Comparison of ENCODE assay signal across 29 mouse cellular contexts in genomic region chr5:85750893-85751292, GRCm38 (mm10).
DNase-seq lines count a peak whose midpoint lies in the region; ATAC-seq lines count a peak whose summit lies in the region.
"Had no signal": no experiment of that assay in that cellular context is flagged by ENCODE, and none has a peak within 500 bp of the region (broad histone marks: within the 10 kb centered on the region; RNA-seq: fewer than 3 reads in every experiment).

No protein-coding gene starts in this region.

- no peaks in the 10 kb centered on the region for H3K36me3 ChIP-seq in forebrain, embryonic 14.5 days (ENCODE audit: control insufficient read depth, insufficient read depth, low read length)
- no peaks in the 10 kb centered on the region for H3K36me3 ChIP-seq in forebrain, embryonic 12.5 days (replicated peaks)
- no peaks in the 10 kb centered on the region for H3K36me3 ChIP-seq in midbrain, embryonic 11.5 days (ENCODE audit: control insufficient read depth, insufficient read depth, low read length)
- H3K36me3 ChIP-seq in midbrain, embryonic 15.5 days (replicated peaks), result no peaks in the 10 kb centered on the region
- no peaks in the 10 kb centered on the region for H3K36me3 ChIP-seq in forebrain, embryonic 16.5 days (ENCODE audit: control insufficient read depth, insufficient read depth)
- H3K36me3 ChIP-seq: embryonic facial prominence, embryonic 10.5 days; embryonic facial prominence, embryonic 13.5 days; G1E had no signal

- H3K9ac ChIP-seq in forebrain, embryonic 14.5 days (ENCODE audit: low read length), result no peak overlapping the region
- H3K9ac ChIP-seq in forebrain, embryonic 12.5 days, result no peak overlapping the region
- H3K9ac ChIP-seq in midbrain, embryonic 11.5 days (ENCODE audit: low read length), result no peak overlapping the region
- no peak overlapping the region for H3K9ac ChIP-seq in midbrain, embryonic 15.5 days
- H3K9ac ChIP-seq in forebrain, embryonic 16.5 days (replicated peaks; ENCODE audit: low read depth, low read length), result no peak overlapping the region
- H3K9ac ChIP-seq: embryonic facial prominence, embryonic 13.5 days; hindbrain, embryonic 14.5 days had no signal

- H3K4me2 ChIP-seq in forebrain, embryonic 14.5 days (ENCODE audit: low read length), result no peak overlapping the region
- no peak overlapping the region for H3K4me2 ChIP-seq in forebrain, embryonic 12.5 days
- no peak overlapping the region for H3K4me2 ChIP-seq in midbrain, embryonic 11.5 days
- H3K4me2 ChIP-seq in midbrain, embryonic 15.5 days, result no peak overlapping the region
- no peak overlapping the region for H3K4me2 ChIP-seq in forebrain, embryonic 16.5 days (ENCODE audit: low read length)
- H3K4me2 ChIP-seq: embryonic facial prominence, embryonic 13.5 days; heart, embryonic 11.5 days; hindbrain, embryonic 14.5 days had no signal

- peaks cover 6% of the 10 kb centered on the region for H3K4me1 ChIP-seq in forebrain, embryonic 14.5 days (ENCODE audit: control insufficient read depth, insufficient read depth, low read length)
- no peaks in the 10 kb centered on the region for H3K4me1 ChIP-seq in forebrain, embryonic 12.5 days
- no peaks in the 10 kb centered on the region for H3K4me1 ChIP-seq in midbrain, embryonic 11.5 days (ENCODE audit: control insufficient read depth, insufficient read depth, low read length)
- no peaks in the 10 kb centered on the region for H3K4me1 ChIP-seq in midbrain, embryonic 15.5 days
- peaks cover 6% of the 10 kb centered on the region; the same call in 1 of the 2 replicates for H3K4me1 ChIP-seq in forebrain, embryonic 16.5 days (replicated peaks; ENCODE audit: control insufficient read depth, insufficient read depth, low read length)
- H3K4me1 ChIP-seq: embryonic facial prominence, embryonic 10.5 days; embryonic facial prominence, embryonic 13.5 days had no signal

- H3K27me3 ChIP-seq in forebrain, embryonic 14.5 days (replicated peaks; ENCODE audit: control insufficient read depth, insufficient read depth, low read length), result no peaks in the 10 kb centered on the region
- no peaks in the 10 kb centered on the region for H3K27me3 ChIP-seq in forebrain, embryonic 12.5 days
- no peaks in the 10 kb centered on the region for H3K27me3 ChIP-seq in midbrain, embryonic 11.5 days (ENCODE audit: control insufficient read depth, insufficient read depth, low read length)
- no peaks in the 10 kb centered on the region for H3K27me3 ChIP-seq in midbrain, embryonic 15.5 days (replicated peaks)
- H3K27me3 ChIP-seq in forebrain, embryonic 16.5 days (replicated peaks; ENCODE audit: control insufficient read depth, insufficient read depth, low read length), result no peaks in the 10 kb centered on the region
- H3K27me3 ChIP-seq: CH12.LX; embryonic facial prominence, embryonic 13.5 days; Patski had no signal

- WGBS in forebrain, embryonic 14.5 days, result 19% methylated on average over 1 of the region's 1 CpGs
- 68% methylated on average over 1 of the region's 1 CpGs for WGBS in forebrain, embryonic 12.5 days
- 49% methylated on average over 1 of the region's 1 CpGs for WGBS in midbrain, embryonic 11.5 days
- WGBS in midbrain, embryonic 15.5 days, result 26% methylated on average over 1 of the region's 1 CpGs
- 40% methylated on average over 1 of the region's 1 CpGs for WGBS in forebrain, embryonic 16.5 days

- no peak overlapping the region for H3K27ac ChIP-seq in forebrain, embryonic 14.5 days (ENCODE audit: low read depth, low read length)
- no peak overlapping the region for H3K27ac ChIP-seq in forebrain, embryonic 12.5 days
- no peak overlapping the region for H3K27ac ChIP-seq in midbrain, embryonic 11.5 days (ENCODE audit: low read depth, low read length)
- H3K27ac ChIP-seq in midbrain, embryonic 15.5 days, result no peak overlapping the region
- no peak overlapping the region for H3K27ac ChIP-seq in forebrain, embryonic 16.5 days (ENCODE audit: low read length)
- H3K27ac ChIP-seq: embryonic facial prominence, embryonic 10.5 days; embryonic facial prominence, embryonic 13.5 days; gastrocnemius, adult 2 months; hindbrain, embryonic 14.5 days; hindbrain, postnatal 0 days had no signal

- peak; percentile 60 for ATAC-seq in forebrain, embryonic 14.5 days
- no peak for ATAC-seq in forebrain, embryonic 12.5 days (ENCODE audit: low FRiP score)
- peak; percentile 36; the same call in 1 of the 2 replicates for ATAC-seq in midbrain, embryonic 11.5 days (ENCODE audit: low FRiP score)
- no peak for ATAC-seq in midbrain, embryonic 15.5 days (replicated peaks)
- ATAC-seq in forebrain, embryonic 16.5 days, result peak; percentile 72
- ATAC-seq: hindbrain, postnatal 0 days; inflammation-experienced regulatory T-cells, adult 6 months; intestine, embryonic 16.5 days; Patski had no signal

- H3K4me3 ChIP-seq in forebrain, embryonic 14.5 days (ENCODE audit: low read depth, low read length), result no peak overlapping the region
- no peak overlapping the region for H3K4me3 ChIP-seq in forebrain, embryonic 12.5 days (replicated peaks)
- H3K4me3 ChIP-seq in midbrain, embryonic 11.5 days (ENCODE audit: low read depth, low read length), result no peak overlapping the region
- no peak overlapping the region for H3K4me3 ChIP-seq in midbrain, embryonic 15.5 days
- no peak overlapping the region for H3K4me3 ChIP-seq in forebrain, embryonic 16.5 days (replicated peaks; ENCODE audit: low read length)
- H3K4me3 ChIP-seq: embryonic facial prominence, embryonic 10.5 days; embryonic facial prominence, embryonic 13.5 days; erythroblast, embryonic 14.5 days; gastrocnemius, adult 2 months had no signal

- peak; percentile 53 for DNase-seq in forebrain, embryonic 14.5 days (ENCODE audit: low spot score)
- DNase-seq in midbrain, embryonic 11.5 days (ENCODE audit: low spot score, missing footprints), result no peak
- DNase-seq in embryo, embryonic 10.5 days (ENCODE audit: low spot score), result no peak
- DNase-seq: adrenal gland, postnatal 10 days; adrenal gland, postnatal 36 days; B cell, adult 2 months; cerebellum, adult 11 months; cerebellum, adult 2 months; cerebellum, adult 9-11 months; cerebellum, postnatal 25 days; embryo, embryonic 11 days; gastrocnemius, adult 2 months; gastrocnemius, postnatal 14 days; heart, adult 11 months; kidney, adult 2 months had no signal

- no peaks in the 10 kb centered on the region for H3K9me3 ChIP-seq in forebrain, embryonic 14.5 days (replicated peaks; ENCODE audit: control insufficient read depth, low read length)
- no peaks in the 10 kb centered on the region for H3K9me3 ChIP-seq in forebrain, embryonic 12.5 days
- no peaks in the 10 kb centered on the region for H3K9me3 ChIP-seq in midbrain, embryonic 11.5 days (ENCODE audit: control insufficient read depth, low read length)
- no peaks in the 10 kb centered on the region for H3K9me3 ChIP-seq in midbrain, embryonic 15.5 days
- H3K9me3 ChIP-seq in forebrain, embryonic 16.5 days (ENCODE audit: control insufficient read depth, low read length), result no peaks in the 10 kb centered on the region
- H3K9me3 ChIP-seq: embryonic facial prominence, embryonic 10.5 days; embryonic facial prominence, embryonic 13.5 days had no signal

Comparison
In these comparisons a context has a peak if more than half of its experiments do, and no peak if none do; other contexts are left out.
1. ATAC-seq: peak in forebrain, embryonic 14.5 days (single experiment), midbrain, embryonic 11.5 days (single experiment) and forebrain, embryonic 16.5 days (single experiment); none in forebrain, embryonic 12.5 days (single experiment) and midbrain, embryonic 15.5 days (single experiment).